Mouse (Mus musculus): ENCODE results near the gene Arhgef16.

The Arhgef16 gene

DNA sequence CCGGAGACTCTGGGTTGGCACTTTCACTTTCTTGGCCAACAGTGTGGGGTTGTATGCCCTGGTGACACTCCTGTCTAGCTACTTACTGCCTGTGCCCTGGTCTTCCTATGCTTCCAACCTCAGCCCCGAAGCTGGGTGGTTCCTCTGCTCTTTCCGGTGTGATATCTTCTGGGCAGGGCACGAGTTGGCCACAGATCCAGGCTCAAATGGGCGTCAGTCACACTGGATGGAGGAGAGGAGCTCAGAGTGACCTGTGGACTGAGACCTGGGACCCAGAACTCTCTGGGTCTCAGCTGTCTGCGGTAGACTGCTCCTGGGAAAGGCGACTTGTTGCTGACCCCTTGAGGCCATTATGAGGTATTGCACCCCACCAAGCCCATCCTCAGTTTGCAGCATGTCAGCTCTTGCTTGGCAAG, at the start of gene Arhgef16:
TSS of gene Arhgef16 (minus strand) at position 211 of the 416 bp plus-strand sequence.
- peak; percentile 46 for DNase-seq

DNA sequence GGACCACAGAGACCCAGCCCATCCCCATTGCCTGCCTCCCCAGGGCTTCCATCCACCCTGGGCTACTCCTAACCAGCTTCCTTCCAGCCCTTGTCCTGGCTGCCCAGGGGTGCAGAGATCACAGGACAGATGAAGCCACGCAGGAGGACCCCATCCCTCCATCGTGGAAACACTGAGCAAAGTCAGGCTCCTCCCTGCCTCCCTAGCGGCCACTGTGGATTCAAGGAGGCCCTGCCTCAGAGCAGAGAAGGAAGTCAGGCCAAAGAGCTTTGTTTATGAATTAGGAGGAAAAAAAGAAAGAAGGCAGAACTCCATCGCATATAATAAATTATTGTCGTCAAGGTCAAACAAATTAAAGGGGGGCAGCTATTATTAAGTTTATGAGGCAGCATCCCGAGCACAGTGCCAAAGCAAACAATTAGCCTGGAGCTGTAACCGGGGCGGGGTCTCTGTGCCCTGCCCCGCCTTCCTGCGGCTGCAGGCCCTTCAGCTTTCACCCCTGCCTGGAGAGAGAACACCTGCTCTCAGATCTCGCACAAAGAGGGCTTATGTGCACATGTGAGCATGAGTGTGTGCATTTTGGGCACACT, 46.8 kb upstream of the Arhgef16 start:
- peak; percentile 74 for DNase-seq

DNA sequence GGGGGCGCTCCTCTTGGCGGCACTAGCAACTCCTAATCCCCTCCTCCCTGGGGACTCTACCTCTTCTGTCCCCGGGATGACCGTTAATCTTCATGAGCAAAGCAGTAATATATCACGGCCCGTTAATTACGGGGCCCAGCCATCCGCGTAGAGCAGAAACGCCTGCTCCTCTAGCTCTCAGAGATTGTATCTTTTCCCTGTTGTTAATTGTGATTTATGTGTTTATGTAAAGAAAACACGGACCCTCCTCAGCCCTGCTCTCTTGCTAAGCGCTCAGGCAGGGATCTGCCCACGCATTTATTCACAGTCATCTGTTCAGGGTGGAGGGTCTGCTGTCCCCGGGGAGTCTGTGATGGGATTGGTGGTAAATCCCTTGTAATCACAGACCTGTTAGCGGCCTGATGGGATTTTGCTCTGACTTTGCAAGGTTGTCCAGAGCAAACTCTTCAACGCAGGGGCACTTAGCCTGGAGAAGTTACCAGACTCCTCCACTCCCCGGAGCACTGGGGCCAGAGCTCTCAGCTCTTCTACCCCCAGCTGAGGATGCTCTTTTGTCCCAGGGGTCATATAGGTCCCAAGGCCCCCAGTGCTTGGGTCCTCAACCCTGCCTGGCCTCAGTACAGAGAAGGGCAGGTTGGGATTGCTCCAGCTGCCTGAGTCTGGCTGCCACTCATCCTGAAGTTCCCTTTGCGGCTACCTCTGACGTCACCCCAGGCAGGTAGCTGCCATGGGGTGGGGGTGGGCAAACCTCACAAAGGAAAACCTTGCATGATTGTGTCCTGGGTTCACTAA, 45.5 kb upstream of the Arhgef16 start:
- no peak for DNase-seq

- peak; percentile 82 for DNase-seq
These were observed 35.2 kb upstream of the Arhgef16 start for GRCm38 (mm10) chr4:154336650-154337049.

DNA sequence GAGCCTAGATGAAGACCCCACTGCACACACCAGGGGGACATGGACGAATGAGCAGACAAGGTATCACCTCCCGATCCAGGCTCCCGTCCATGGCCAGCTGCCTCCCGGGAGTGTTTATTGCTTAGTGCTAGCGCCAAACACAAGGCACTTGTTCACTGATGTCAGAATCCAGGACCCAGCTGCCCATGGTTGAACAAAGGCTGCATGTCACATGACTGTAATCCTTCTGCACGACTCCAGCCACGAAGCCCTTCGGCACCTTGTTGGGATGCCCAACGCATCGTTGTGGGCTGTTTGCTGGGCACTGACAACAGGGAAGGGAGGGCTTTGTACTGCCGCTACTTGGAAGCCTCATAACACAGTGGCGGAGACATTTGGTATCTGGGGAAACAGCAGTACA, 34.3 kb upstream of the Arhgef16 start, which contains the start of gene B230104I21Rik:
TSS of gene B230104I21Rik (plus strand) at position 367 of the 400 bp plus-strand sequence.
- DNase-seq: no peak

- peak; percentile 33 for DNase-seq
These were observed 33.4 kb upstream of the Arhgef16 start for GRCm38 (mm10) chr4:154334699-154335402.

GRCm38 (mm10) chr4:154333300-154333699, 31.8 kb upstream of the Arhgef16 start:
- peak; percentile 76 for DNase-seq

DNA sequence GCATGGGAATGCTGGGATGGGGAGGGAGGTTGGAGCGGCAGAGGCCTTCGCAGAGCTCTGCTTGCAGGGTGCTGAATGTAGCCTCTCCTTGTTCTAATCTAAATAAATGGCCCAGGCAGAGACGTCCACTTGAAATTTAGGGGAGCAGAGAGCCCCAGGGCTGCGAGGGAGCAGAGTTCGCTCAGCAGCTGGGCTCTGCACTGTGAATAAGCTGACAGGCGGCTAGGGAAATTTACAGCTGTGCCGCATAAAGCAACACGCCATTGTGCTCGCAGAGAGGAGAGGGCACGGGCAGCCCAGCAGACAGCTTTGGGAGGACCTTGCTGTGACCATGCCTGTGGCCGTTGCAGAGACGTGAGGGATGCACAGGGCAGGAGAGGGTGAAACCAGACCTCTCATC, 29.8 kb upstream of the Arhgef16 start:
- DNase-seq: no peak

GRCm38 (mm10) chr4:154330001-154330400, 28.5 kb upstream of the Arhgef16 start:
- DNase-seq: no peak

- DNase-seq: peak; percentile 82
These were observed 27.4 kb upstream of the Arhgef16 start for GRCm38 (mm10) chr4:154328836-154329235.

- DNase-seq: peak; percentile 5
These were observed 27.0 kb upstream of the Arhgef16 start for GRCm38 (mm10) chr4:154328431-154328830.

DNA sequence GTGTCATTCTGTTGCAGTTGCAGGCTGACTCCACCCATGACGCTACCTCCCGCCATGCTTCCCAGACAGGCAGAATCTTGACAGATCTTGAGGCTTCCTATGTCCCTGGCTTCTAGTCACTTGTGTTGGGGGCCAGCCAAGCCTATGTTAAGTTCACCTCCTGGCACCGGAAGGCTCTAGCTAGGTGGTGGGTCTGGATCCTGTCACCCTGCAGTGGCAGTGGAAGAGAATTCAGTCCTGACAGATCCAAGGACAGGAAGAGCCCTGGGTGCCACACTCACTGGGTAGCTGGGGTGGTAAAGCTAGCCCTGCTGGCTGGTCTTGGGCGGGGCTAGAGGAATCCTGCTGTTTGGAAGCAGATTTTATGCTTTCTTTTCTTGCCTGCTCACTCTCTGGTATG, 23.9 kb upstream of the Arhgef16 start:
- DNase-seq: no peak

- DNase-seq: no peak
These were observed 12.1 kb upstream of the Arhgef16 start for GRCm38 (mm10) chr4:154313622-154313967.

- no peak for DNase-seq
These were observed 11.6 kb upstream of the Arhgef16 start for GRCm38 (mm10) chr4:154312935-154313621.

GRCm38 (mm10) chr4:154312143-154312812, 10.8 kb upstream of the Arhgef16 start:
- no peak for DNase-seq

DNA sequence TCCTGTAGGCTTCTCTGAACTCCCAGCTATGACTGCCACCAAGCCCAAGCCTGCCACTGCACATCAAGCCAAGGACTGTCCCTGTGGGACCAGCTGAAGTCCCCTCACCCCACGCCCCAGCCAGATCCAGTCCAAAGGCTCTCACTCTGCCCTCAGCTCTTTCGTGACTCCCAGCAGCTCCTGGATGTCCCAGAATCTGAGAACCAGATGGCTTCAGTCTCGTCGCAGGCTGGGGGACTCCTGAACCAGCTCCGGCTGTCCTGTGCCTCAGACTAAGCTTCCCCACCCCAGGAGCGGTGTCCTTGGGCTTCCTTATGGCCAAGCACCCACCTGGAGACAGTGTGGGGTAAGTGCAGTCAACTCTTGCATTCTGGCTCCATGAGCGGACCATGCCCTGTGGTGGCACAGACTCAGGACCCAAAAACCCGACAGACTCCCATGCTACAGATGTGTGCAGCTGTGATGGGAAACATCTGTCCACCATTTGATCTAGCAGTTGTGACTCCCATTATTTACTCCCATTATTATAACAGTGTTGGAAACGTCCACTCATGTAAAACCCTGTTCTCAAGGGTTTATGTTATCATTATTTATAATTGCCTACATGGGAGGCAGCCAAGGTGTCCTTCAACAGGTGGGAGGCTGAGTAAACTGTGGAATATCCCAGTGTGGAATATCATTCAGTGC, 9.2 kb upstream of the Arhgef16 start:
- DNase-seq: no peak

- DNase-seq: no peak
These were observed 7.7 kb upstream of the Arhgef16 start for GRCm38 (mm10) chr4:154309131-154309530.

- DNase-seq: peak; percentile 84
These were observed 1.8 kb downstream of the Arhgef16 start for GRCm38 (mm10) chr4:154299541-154300271.

- DNase-seq: peak; percentile 70
These were observed 3.7 kb downstream of the Arhgef16 start for GRCm38 (mm10) chr4:154297761-154298160.

- DNase-seq: peak; percentile 21
These were observed 7.2 kb downstream of the Arhgef16 start for GRCm38 (mm10) chr4:154294262-154294731.

GRCm38 (mm10) chr4:154293735-154294201, 7.7 kb downstream of the Arhgef16 start:
- DNase-seq: peak; percentile 22
